Mouse (Mus musculus): ENCODE measurements at regions not wholly inside any gene's neighbourhood (a gene's known extent, or its start where the extent isn't known, plus 50 kb on each side); places are given as distances from the start of the nearest gene placed in this dataset.

GRCm38 (mm10) chr13:82849037-82849436, 654.8 kb upstream of the Mef2c start:
- Histone ChIP-seq H3K27me3 (ENCODE audit: control insufficient read depth, insufficient read depth, low read length) (no peaks in the 10 kb centered on the region), H3K4me2 (ENCODE audit: low read length) (no peak overlapping the region), H3K4me3 (replicated peaks; ENCODE audit: low read depth, low read length) (no peak overlapping the region), H3K27ac (replicated peaks; ENCODE audit: low read depth, low read length) (no peak overlapping the region), H3K9ac (replicated peaks; ENCODE audit: low read length) (no peak overlapping the region), H3K36me3 (ENCODE audit: control insufficient read depth, insufficient read depth, low read length) (no peaks in the 10 kb centered on the region), H3K4me1 (ENCODE audit: control insufficient read depth, insufficient read depth, low read length) (no peaks in the 10 kb centered on the region), H3K9me3 (ENCODE audit: control insufficient read depth, low read length) (no peaks in the 10 kb centered on the region)
- no peak for ATAC-seq (ENCODE audit: low FRiP score, low TSS enrichment)
- no peak for DNase-seq
- 77% methylated on average over 3 of the region's 3 CpGs for WGBS

DNA sequence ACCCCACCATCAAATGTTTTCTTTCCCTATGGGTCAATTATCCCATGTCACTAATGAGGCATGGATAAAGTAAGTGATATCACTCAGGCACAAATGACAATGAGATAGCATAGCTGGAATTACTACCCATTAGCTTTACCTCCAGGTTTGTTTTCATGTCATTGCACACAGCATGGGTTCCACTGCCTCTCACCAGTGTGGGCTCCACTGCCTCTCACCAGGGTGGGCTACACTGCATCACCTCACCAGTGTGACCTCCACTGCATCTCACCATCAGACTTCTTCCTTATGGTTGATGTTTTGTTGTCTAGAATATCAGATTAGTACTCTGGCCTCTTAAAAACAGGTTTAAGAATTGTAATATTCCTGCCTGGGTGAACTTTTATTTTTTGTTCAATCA, 634.0 kb upstream of the Mef2c start:
- no peaks in the 10 kb centered on the region for H3K9me3 ChIP-seq (ENCODE audit: control insufficient read depth, low read length)
- DNase-seq (no peak), ATAC-seq (ENCODE audit: low FRiP score, low TSS enrichment) (no peak)
- no peaks in the 10 kb centered on the region for H3K4me1 ChIP-seq (ENCODE audit: control insufficient read depth, insufficient read depth, low read length)
- no peaks in the 10 kb centered on the region for H3K36me3 ChIP-seq (ENCODE audit: control insufficient read depth, insufficient read depth, low read length)
- H3K4me3 ChIP-seq (replicated peaks; ENCODE audit: low read depth, low read length): no peak overlapping the region
- no peaks in the 10 kb centered on the region for H3K27me3 ChIP-seq (ENCODE audit: control insufficient read depth, insufficient read depth, low read length)
- no peak overlapping the region for H3K4me2 ChIP-seq (ENCODE audit: low read length)
- no peak overlapping the region for H3K27ac ChIP-seq (replicated peaks; ENCODE audit: low read depth, low read length)
- H3K9ac ChIP-seq (replicated peaks; ENCODE audit: low read length): no peak overlapping the region

- ATAC-seq (ENCODE audit: low FRiP score, low TSS enrichment) (no peak), DNase-seq (no peak)
- H3K27ac ChIP-seq (replicated peaks; ENCODE audit: low read depth, low read length): no peak overlapping the region
Observed at GRCm38 (mm10) chr13:82874091-82874490, 629.7 kb upstream of the Mef2c start.

DNA sequence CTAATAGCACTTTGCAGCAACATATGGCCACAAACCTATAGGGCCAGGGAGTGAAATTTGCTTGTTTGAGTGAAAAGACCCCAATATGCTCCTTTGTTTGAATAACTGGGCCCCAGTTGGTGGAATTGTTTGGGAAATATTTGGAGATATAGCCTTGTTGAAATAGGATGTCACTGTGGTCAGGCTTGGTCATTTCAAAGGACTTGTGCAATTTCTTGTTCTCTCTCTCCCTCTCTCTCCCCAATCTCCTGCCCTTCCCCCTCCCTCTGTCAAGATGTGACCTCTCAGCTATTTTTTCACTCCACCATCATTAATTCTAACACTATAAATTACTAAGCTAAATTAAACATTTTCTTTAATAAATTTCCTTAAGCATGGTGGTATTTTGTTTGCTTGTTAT, 620.5 kb upstream of the Mef2c start:
- Histone ChIP-seq H3K27me3 (ENCODE audit: control insufficient read depth, insufficient read depth, low read length) (no peaks in the 10 kb centered on the region), H3K36me3 (ENCODE audit: control insufficient read depth, insufficient read depth, low read length) (no peaks in the 10 kb centered on the region), H3K27ac (replicated peaks; ENCODE audit: low read depth, low read length) (no peak overlapping the region), H3K4me3 (replicated peaks; ENCODE audit: low read depth, low read length) (no peak overlapping the region), H3K9ac (replicated peaks; ENCODE audit: low read length) (no peak overlapping the region), H3K4me1 (ENCODE audit: control insufficient read depth, insufficient read depth, low read length) (no peaks in the 10 kb centered on the region), H3K4me2 (ENCODE audit: low read length) (no peak overlapping the region), H3K9me3 (ENCODE audit: control insufficient read depth, low read length) (no peaks in the 10 kb centered on the region)
- ATAC-seq (ENCODE audit: low FRiP score, low TSS enrichment): no peak
- no peak for DNase-seq

More at GRCm38 (mm10) chr13:82874091-82874490, 629.7 kb upstream of the Mef2c start:
- H3K4me3 ChIP-seq (replicated peaks; ENCODE audit: low read depth, low read length): no peak overlapping the region
- no peak overlapping the region for H3K4me2 ChIP-seq (ENCODE audit: low read length)
- H3K36me3 ChIP-seq (ENCODE audit: control insufficient read depth, insufficient read depth, low read length): no peaks in the 10 kb centered on the region
- H3K9ac ChIP-seq (replicated peaks; ENCODE audit: low read length): no peak overlapping the region
- no peaks in the 10 kb centered on the region for H3K27me3 ChIP-seq (ENCODE audit: control insufficient read depth, insufficient read depth, low read length)
- H3K4me1 ChIP-seq (ENCODE audit: control insufficient read depth, insufficient read depth, low read length): no peaks in the 10 kb centered on the region
- WGBS: 78% methylated on average over 1 of the region's 1 CpGs
- no peaks in the 10 kb centered on the region for H3K9me3 ChIP-seq (ENCODE audit: control insufficient read depth, low read length)

- no peak overlapping the region for H3K4me3 ChIP-seq (replicated peaks; ENCODE audit: low read depth, low read length)
- ATAC-seq (ENCODE audit: low FRiP score, low TSS enrichment): no peak
- H3K9me3 ChIP-seq (ENCODE audit: control insufficient read depth, low read length): no peaks in the 10 kb centered on the region
- H3K4me1 ChIP-seq (ENCODE audit: control insufficient read depth, insufficient read depth, low read length): no peaks in the 10 kb centered on the region
- H3K27ac ChIP-seq (replicated peaks; ENCODE audit: low read depth, low read length): no peak overlapping the region
- no peaks in the 10 kb centered on the region for H3K27me3 ChIP-seq (ENCODE audit: control insufficient read depth, insufficient read depth, low read length)
- H3K9ac ChIP-seq (replicated peaks; ENCODE audit: low read length): no peak overlapping the region
- 98% methylated on average over 1 of the region's 1 CpGs for WGBS
- H3K36me3 ChIP-seq (ENCODE audit: control insufficient read depth, insufficient read depth, low read length): no peaks in the 10 kb centered on the region
- no peak for DNase-seq
- no peak overlapping the region for H3K4me2 ChIP-seq (ENCODE audit: low read length)
Observed at GRCm38 (mm10) chr13:82888755-82889154, 615.1 kb upstream of the Mef2c start.

DNA sequence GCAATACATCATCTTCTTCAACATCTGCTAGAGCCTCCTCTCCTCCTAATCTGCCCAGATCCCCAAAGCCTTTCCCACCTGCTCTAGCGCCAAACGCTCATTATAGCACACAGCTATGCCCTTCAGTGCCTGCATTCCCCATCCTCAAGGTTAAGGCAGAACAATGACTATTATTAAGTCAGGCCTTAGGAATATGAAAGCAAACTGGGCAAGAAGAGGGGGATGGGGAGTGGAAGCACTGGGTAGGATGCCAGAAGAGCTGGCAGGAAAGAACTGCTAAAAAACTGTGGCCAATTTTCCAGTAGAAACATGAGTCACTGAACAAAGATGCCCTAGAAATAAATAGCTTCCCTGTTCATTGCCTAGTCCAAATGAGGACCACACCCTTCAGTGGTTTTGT, 611.1 kb upstream of the Mef2c start:
- WGBS: 76% methylated on average over 2 of the region's 2 CpGs
- Histone ChIP-seq H3K36me3 (ENCODE audit: control insufficient read depth, insufficient read depth, low read length) (no peaks in the 10 kb centered on the region), H3K4me2 (ENCODE audit: low read length) (no peak overlapping the region), H3K27ac (replicated peaks; ENCODE audit: low read depth, low read length) (no peak overlapping the region), H3K4me1 (ENCODE audit: control insufficient read depth, insufficient read depth, low read length) (no peaks in the 10 kb centered on the region), H3K27me3 (ENCODE audit: control insufficient read depth, insufficient read depth, low read length) (no peaks in the 10 kb centered on the region), H3K9ac (replicated peaks; ENCODE audit: low read length) (no peak overlapping the region), H3K9me3 (ENCODE audit: control insufficient read depth, low read length) (no peaks in the 10 kb centered on the region), H3K4me3 (replicated peaks; ENCODE audit: low read depth, low read length) (no peak overlapping the region)
- ATAC-seq (ENCODE audit: low FRiP score, low TSS enrichment) (no peak), DNase-seq (no peak)

GRCm38 (mm10) chr13:82899686-82900085, 604.1 kb upstream of the Mef2c start:
- Histone ChIP-seq H3K4me3 (replicated peaks; ENCODE audit: low read depth, low read length) (no peak overlapping the region), H3K27ac (replicated peaks; ENCODE audit: low read depth, low read length) (no peak overlapping the region), H3K4me1 (ENCODE audit: control insufficient read depth, insufficient read depth, low read length) (no peaks in the 10 kb centered on the region), H3K9me3 (ENCODE audit: control insufficient read depth, low read length) (no peaks in the 10 kb centered on the region), H3K27me3 (ENCODE audit: control insufficient read depth, insufficient read depth, low read length) (no peaks in the 10 kb centered on the region), H3K4me2 (ENCODE audit: low read length) (no peak overlapping the region), H3K36me3 (ENCODE audit: control insufficient read depth, insufficient read depth, low read length) (no peaks in the 10 kb centered on the region), H3K9ac (replicated peaks; ENCODE audit: low read length) (no peak overlapping the region)
- WGBS: 58% methylated on average over 4 of the region's 4 CpGs
- ATAC-seq (ENCODE audit: low FRiP score, low TSS enrichment) (no peak), DNase-seq (no peak)

DNA sequence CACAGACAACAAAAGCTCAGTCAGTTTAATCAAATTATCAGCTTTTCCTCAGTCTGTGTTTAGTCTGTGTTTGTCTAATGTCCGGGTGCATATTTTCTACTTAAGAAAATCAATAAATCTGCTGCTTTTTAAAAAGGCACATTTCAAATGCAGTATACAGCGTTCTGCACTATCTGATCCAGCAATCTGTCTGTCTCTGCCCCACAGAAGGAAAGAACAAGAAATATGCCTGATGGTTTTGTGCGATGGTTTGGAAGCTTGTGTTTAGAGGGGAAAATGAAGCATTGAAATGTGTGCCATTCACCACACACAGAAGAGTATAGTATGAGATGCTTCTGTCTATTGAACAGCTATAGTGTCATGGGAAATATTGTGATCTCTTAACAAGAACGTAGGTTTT, 601.7 kb upstream of the Mef2c start:
- no peak for DNase-seq
- H3K27ac ChIP-seq (replicated peaks; ENCODE audit: low read depth, low read length): no peak overlapping the region
- no peak for ATAC-seq (ENCODE audit: low FRiP score, low TSS enrichment)
- H3K4me3 ChIP-seq (replicated peaks; ENCODE audit: low read depth, low read length): no peak overlapping the region
- H3K4me2 ChIP-seq (ENCODE audit: low read length): no peak overlapping the region
- no peaks in the 10 kb centered on the region for H3K36me3 ChIP-seq (ENCODE audit: control insufficient read depth, insufficient read depth, low read length)
- no peaks in the 10 kb centered on the region for H3K4me1 ChIP-seq (ENCODE audit: control insufficient read depth, insufficient read depth, low read length)
- no peaks in the 10 kb centered on the region for H3K27me3 ChIP-seq (ENCODE audit: control insufficient read depth, insufficient read depth, low read length)
- 65% methylated on average over 4 of the region's 4 CpGs for WGBS
- no peak overlapping the region for H3K9ac ChIP-seq (replicated peaks; ENCODE audit: low read length)
- no peaks in the 10 kb centered on the region for H3K9me3 ChIP-seq (ENCODE audit: control insufficient read depth, low read length)

DNA sequence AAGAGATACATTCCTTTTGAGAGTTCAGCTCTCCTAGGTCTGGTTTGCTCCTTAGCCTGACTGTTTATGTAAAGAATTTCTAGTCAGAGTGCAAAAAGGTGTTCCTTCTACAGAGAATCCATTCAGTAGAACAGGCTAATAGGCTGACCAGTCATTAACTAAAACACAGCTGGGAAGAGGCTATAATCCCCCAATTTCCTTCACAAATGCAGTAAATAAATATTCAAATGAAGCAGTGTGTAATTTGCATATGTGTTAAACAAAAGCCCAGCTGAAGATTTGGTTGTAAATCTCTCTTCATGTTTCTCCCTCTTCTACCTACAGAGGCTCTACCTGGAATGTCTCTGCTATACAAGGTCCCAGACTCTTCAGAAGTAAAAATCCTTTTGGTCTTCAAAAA, 600.2 kb upstream of the Mef2c start:
- DNase-seq (no peak), ATAC-seq (ENCODE audit: low FRiP score, low TSS enrichment) (no peak)
- no peaks in the 10 kb centered on the region for H3K27me3 ChIP-seq (ENCODE audit: control insufficient read depth, insufficient read depth, low read length)
- H3K9ac ChIP-seq (replicated peaks; ENCODE audit: low read length): no peak overlapping the region
- no peak overlapping the region for H3K4me2 ChIP-seq (ENCODE audit: low read length)
- H3K27ac ChIP-seq (replicated peaks; ENCODE audit: low read depth, low read length): no peak overlapping the region
- no peak overlapping the region for H3K4me3 ChIP-seq (replicated peaks; ENCODE audit: low read depth, low read length)
- H3K9me3 ChIP-seq (ENCODE audit: control insufficient read depth, low read length): no peaks in the 10 kb centered on the region
- H3K4me1 ChIP-seq (ENCODE audit: control insufficient read depth, insufficient read depth, low read length): no peaks in the 10 kb centered on the region
- H3K36me3 ChIP-seq (ENCODE audit: control insufficient read depth, insufficient read depth, low read length): no peaks in the 10 kb centered on the region

Data from midbrain, embryonic 14.5 days (tissue).